Mouse (Mus musculus) kidney, adult 2 months (tissue): Measurements from ENCODE around the gene Ccdc189.

Experiments
- CTCF ChIP-seq: fragments of 200-500 bp; conservative IDR thresholded peaks from 2 replicates; pipeline ENCODE4 v1.5.1; 2011; ENCODE audit warnings: low read depth, mild to moderate bottlenecking, control low read depth, low read length, moderate library complexity, mixed read lengths; ENCODE audit not compliant: insufficient read depth, insufficient read length
- POLR2A ChIP-seq: fragments of 200-500 bp; IDR thresholded peaks from one replicate; pipeline ENCODE4 v1.6.1; 2011; ENCODE audit warnings: low read depth, low read length, control low read depth

DNA sequence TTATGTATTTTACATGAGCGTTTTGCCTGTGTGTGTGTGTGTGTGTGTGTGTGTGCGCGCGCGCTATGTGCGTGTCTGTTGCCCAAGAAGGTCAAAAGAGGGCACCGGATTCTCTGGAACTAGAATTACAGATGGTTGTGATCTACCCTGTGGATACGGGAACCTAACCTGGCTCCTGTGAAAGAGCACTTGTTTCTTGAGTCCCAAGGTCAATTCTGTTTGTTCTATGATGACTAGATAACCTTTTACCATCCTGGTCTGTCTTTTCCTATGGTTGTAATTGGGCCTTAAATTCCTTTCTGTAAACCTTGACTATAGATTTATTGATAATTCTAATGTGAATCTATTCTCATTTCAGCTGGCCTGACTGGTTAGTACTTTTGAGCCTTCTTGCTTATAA is 36.8 kb downstream of the Ccdc189 start:
- TF ChIP-seq POLR2A (no peak), CTCF (no peak)
